Mouse (Mus musculus) B cell, adult 2 months (primary cell): Measurements from ENCODE around the gene Higd2a.
A peak's percentile ranks its signal among the peaks of the same experiment; 100 is the strongest.

Experiments used
- DNase-seq, 2 experiments: peaks; one replicate each; pipeline ENCODE4 v3.0.0; 2022

Higd2a gene

GRCm38 (mm10) chr13:54582860-54583259, 7.1 kb upstream of the Higd2a start:
- no peak for DNase-seq

- DNase-seq: no peak
These were observed 4.2 kb upstream of the Higd2a start for GRCm38 (mm10) chr13:54585831-54586230.

GRCm38 (mm10) chr13:54589414-54589995, 502 bp upstream of the Higd2a start:
- peak in 1 of 2 experiments; percentile 17 for DNase-seq

GRCm38 (mm10) chr13:54591776-54592356, 1.9 kb downstream of the Higd2a start:
- DNase-seq: no peak

GRCm38 (mm10) chr13:54593617-54594016, 3.6 kb downstream of the Higd2a start:
- no peak for DNase-seq

GRCm38 (mm10) chr13:54596107-54596690, 6.2 kb downstream of the Higd2a start:
- DNase-seq: no peak

- no peak for DNase-seq
These were observed 6.9 kb downstream of the Higd2a start for GRCm38 (mm10) chr13:54596870-54597269.

- no peak for DNase-seq
These were observed 8.7 kb downstream of the Higd2a start for GRCm38 (mm10) chr13:54598622-54599143.

GRCm38 (mm10) chr13:54602639-54603111, 12.7 kb downstream of the Higd2a start:
- DNase-seq: no peak

- DNase-seq: no peak
These were observed 13.5 kb downstream of the Higd2a start for GRCm38 (mm10) chr13:54603501-54603900.

GRCm38 (mm10) chr13:54604221-54604620, 14.2 kb downstream of the Higd2a start:
- no peak for DNase-seq

- DNase-seq: no peak
These were observed 15.4 kb downstream of the Higd2a start for GRCm38 (mm10) chr13:54605426-54605825.

- no peak for DNase-seq
These were observed 17.2 kb downstream of the Higd2a start for GRCm38 (mm10) chr13:54607204-54607603.

GRCm38 (mm10) chr13:54608002-54608401, 18.0 kb downstream of the Higd2a start:
- no peak for DNase-seq

GRCm38 (mm10) chr13:54608666-54609065, 18.7 kb downstream of the Higd2a start:
- DNase-seq: no peak

- no peak for DNase-seq
These were observed 19.3 kb downstream of the Higd2a start for GRCm38 (mm10) chr13:54609301-54609700.

GRCm38 (mm10) chr13:54610613-54610971, 20.6 kb downstream of the Higd2a start:
- DNase-seq: no peak

- DNase-seq: peak; percentile 82 to 83
These were observed 21.2 kb downstream of the Higd2a start, which contains the start of gene Cltb for GRCm38 (mm10) chr13:54610972-54611754. Cltb (minus strand) TSS chr13:54611344.

GRCm38 (mm10) chr13:54613141-54613540, 23.1 kb downstream of the Higd2a start:
- DNase-seq: peak in 1 of 2 experiments; percentile 23

GRCm38 (mm10) chr13:54616307-54616706, 26.3 kb downstream of the Higd2a start:
- DNase-seq: no peak

- no peak for DNase-seq
These were observed 27.0 kb downstream of the Higd2a start for GRCm38 (mm10) chr13:54616998-54617397.

- DNase-seq: peak; percentile 99
These were observed 31.3 kb downstream of the Higd2a start, which contains the start of gene Faf2 for GRCm38 (mm10) chr13:54621155-54621932. Faf2 (plus strand) TSS chr13:54621784.
